Mouse (Mus musculus) spleen, adult 2 months (tissue): ENCODE data around the gene Zfp57. TPM values are rescaled to one million over a fixed set of nuclear protein-coding genes. Genes with fewer than 3 reads are reported as not detected.
"Not testable (repeated sequence)": the region's sequence is repeated elsewhere in the genome, so short reads cannot be mapped to it uniquely, and the experiment has no call there.

ENCODE experiments used
- DNase-seq, 2 experiments: peaks; one replicate each; pipeline versions ENCODE4 v3.0.0 to v3.0.0-alpha.2; 2012 to 2021; ENCODE audit warnings: low spot score in 2 of 2, low read depth in 1 of 2
- H3K27ac ChIP-seq: fragments of 200-500 bp; 2 replicates; pipeline ENCODE4 v1.5.1; 2012; ENCODE audit warnings: low read length, inconsistent platforms; ENCODE audit not compliant: insufficient read depth
- H3K27me3 ChIP-seq: fragments of 200-500 bp; 2 replicates; pipeline ENCODE4 v1.6.1; 2012; ENCODE audit warnings: mild to moderate bottlenecking, moderate library complexity, low read length, inconsistent platforms; ENCODE audit not compliant: control insufficient read depth, insufficient read depth
- H3K36me3 ChIP-seq: fragments of 200-500 bp; 2 replicates; pipeline ENCODE4 v1.6.1; 2012; ENCODE audit warnings: mild to moderate bottlenecking, low read length, inconsistent platforms; ENCODE audit not compliant: control insufficient read depth, insufficient read depth
- H3K4me1 ChIP-seq: fragments of 200-500 bp; 2 replicates; pipeline ENCODE4 v1.6.1; 2011; ENCODE audit warnings: inconsistent platforms; ENCODE audit not compliant: control insufficient read depth, insufficient read depth, insufficient read length
- H3K4me3 ChIP-seq: fragments of 200-500 bp; 2 replicates; pipeline ENCODE4 v1.5.1; 2011; ENCODE audit warnings: mild to moderate bottlenecking, inconsistent platforms; ENCODE audit not compliant: insufficient read depth, insufficient read length; ENCODE audit errors: extremely low read depth
- CTCF ChIP-seq: fragments of 200-500 bp; IDR thresholded peaks from 2 replicates; pipeline ENCODE4 v1.5.1; 2011; ENCODE audit warnings: mild to moderate bottlenecking, inconsistent platforms; ENCODE audit not compliant: insufficient read depth, insufficient read length, insufficient replicate concordance; ENCODE audit errors: extremely low read depth
- POLR2A ChIP-seq: fragments of 200-500 bp; IDR thresholded peaks from 2 replicates; pipeline ENCODE4 v1.6.1; 2011; ENCODE audit warnings: low read depth, low read length, inconsistent platforms
- whole genome bisulfite sequencing: fragments of 180-500 bp; shearing (Covaris S2); methylation state at CpG from one replicate; pipeline ENCODE4 v1.1.7; 2018; 5-methylcytosine and 5-hydroxymethylcytosine counted together
- polyA plus RNA-seq: library from polyadenylated mRNA; depleted of rRNA; stranded (reverse); fragments of >200 nt; gene quantifications from 2 replicates; pipeline ENCODE4 v1.2.3, GENCODE M21; 2012

Gene Zfp57
- polyA plus RNA-seq, 1 experiment: 0.62 TPM

DNA sequence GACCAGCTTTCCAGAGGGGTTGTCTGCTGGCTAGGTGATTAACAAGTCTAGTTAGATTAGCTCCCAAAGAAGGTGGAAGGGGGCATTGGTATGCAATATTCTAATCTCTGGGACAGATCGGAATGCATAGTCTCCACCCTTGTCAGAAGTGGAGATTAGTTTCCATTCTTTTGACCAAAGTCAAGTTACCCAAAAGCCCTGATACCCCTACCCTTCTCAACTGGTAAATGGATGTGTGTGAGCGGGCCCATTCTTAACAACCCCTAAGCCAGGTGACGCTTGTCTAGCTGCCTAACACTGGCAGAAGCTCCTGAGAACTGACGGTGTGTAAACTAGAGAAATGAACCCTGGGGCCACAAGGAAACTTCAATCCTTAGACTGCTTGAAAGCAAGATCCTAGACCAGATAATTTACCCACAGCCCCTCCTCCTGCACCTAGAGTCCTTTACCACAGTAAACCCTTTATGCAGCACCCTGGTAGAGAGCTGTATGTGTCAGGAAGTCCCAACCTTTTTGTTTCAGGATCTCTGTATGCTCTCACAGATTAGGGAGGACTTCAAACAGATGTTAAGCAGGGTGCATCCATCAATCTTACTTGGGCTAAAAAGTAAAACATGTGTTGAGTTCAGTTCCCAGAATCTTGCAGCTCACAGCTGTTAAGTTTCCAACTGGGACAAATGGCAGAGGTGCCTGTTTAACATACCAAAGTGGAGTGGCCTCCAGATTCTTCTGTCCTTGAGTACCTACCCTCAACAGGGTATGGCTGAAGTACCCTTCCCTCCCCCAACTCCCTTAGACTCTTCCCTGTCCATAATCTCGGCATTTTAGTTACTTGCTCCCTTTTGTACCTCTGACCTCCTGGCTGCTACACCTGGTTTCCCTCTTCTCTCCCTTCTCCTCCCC lies 18.5 kb upstream of the Zfp57 start:
- DNase-seq: no peak
- TF ChIP-seq CTCF: no peak
- no peak for TF ChIP-seq POLR2A
- Histone ChIP-seq H3K27me3 (no peaks in the 10 kb centered on the region), H3K27ac (no peak overlapping the region), H3K36me3 (no peaks in the 10 kb centered on the region), H3K4me1 (no peaks in the 10 kb centered on the region), H3K4me3 (no peak overlapping the region)
- 60% methylated on average over 5 of the region's 5 CpGs for whole genome bisulfite sequencing

DNA sequence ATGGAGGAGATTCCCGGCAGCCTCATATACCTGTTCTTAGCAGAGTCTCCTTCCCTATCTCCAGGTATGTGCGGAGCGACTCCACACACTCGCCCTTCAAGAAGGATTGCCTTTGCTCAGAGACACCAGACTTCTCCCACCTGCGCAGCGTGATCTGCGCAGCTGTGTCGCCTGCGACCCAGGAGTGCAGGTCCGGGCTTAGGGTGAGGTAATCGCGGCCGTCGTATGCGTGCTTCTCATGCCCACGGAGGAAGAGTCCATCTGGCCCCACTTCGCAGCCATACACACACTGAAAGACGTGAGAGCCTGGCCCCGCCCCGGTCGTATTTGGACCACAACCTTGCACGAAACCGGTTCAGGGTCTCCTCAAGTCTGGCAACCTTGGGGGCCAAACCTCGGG lies 12.5 kb upstream of the Zfp57 start:
- peaks cover 2% of the 10 kb centered on the region; the same call in 1 of the 2 replicates for H3K4me1 ChIP-seq
- no peak for TF ChIP-seq CTCF
- TF ChIP-seq POLR2A: no peak
- 0 out of 2 replicates have a peak, but pooled peaks cover 1% of the 10 kb centered on the region for H3K27me3 ChIP-seq
- H3K27ac ChIP-seq: no peak overlapping the region
- no peak overlapping the region for H3K4me3 ChIP-seq
- 21% methylated on average over 24 of the region's 24 CpGs for WGBS
- no peaks in the 10 kb centered on the region for H3K36me3 ChIP-seq
- DNase-seq: no peak

DNA sequence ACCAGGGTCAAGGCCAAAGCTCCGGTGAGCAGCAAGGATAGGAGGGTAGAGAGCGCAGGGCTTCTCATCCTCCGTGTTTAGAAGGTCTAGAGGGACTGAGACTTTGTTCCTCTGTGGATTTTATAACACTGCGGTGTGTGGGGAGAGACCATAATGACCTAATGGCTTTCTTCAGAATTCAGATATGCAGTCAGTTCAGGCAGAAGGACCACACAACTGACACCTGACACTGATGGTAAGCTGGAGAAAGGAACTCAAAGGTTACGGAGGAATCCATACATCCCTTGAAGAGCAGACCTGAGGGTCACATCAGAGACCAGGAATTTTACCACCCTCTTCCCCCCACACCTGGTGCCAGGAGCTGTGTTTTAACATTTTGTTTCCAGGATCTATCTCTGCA lies 11.5 kb upstream of the Zfp57 start, which contains the start of gene H2-M5:
Gene H2-M5, minus strand, starts transcription at position 101 of the 400 bp plus-strand sequence.
- DNase-seq: no peak
- Histone ChIP-seq H3K36me3 (no peaks in the 10 kb centered on the region), H3K4me3 (no peak within 1 kb of the TSS), H3K4me1 (peaks cover 2% of the 10 kb centered on the region; the same call in 1 of the 2 replicates), H3K27ac (no peak within 1 kb of the TSS), H3K27me3 (0 out of 2 replicates have a peak, but pooled peaks cover 1% of the 10 kb centered on the region)
- WGBS: 85% methylated on average over 5 of the region's 5 CpGs
- TF ChIP-seq POLR2A (no peak), CTCF (no peak)

DNA sequence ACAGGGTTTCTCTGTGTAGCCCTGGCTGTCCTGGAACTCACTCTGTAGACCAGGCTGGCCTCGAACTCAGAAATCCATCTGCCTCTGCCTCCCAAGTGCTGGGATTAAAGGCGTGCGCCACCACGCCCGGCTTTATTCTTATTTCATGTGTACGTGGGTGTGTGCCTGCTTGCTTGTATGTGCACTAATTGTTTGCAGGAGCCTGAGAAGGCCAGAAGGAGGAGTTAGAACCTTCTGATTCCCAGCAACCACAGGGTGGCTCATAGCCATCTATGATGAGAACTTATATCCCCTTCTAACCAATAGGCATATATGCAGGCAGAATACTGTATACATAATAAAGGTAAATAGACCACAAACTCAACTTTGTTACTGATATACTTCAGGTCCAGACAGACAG lies 10.3 kb upstream of the Zfp57 start:
- not testable (repeated sequence) for H3K27me3 ChIP-seq, DNase-seq

DNA sequence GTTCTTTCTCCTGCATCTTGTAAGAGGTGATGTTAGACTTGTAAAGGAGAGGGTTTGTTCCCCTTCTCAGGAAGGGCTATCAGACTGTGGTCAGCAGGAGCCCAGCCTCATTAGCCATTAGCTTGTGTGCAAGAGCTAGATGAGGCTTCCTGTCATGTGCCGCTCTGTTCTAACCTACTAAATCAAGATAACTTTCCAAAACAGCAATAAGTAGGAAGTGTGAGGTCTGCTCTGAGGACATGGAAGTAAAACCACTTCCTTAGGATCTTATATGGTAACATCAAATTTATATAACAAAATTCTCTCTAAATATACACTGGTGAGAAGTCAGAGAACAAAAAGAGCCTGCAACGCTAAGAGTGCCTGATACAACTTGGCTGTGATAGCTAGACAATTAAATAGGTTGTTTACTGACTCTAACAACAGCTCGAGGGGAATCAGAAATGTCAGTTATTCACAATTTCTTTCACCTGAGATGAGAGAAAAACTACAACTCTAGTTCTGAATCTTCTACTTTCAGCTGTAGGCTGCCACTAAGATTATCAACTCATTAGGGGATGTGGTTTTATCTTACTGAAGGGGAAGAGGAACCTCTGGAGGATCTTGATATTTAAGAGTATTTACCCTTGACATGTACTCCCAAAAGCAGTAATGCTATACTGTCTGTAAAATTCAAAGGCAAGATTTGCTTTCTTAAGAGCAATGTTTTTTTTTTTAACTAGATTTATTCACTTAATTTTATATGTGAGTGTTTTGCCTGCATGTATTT lies 8.4 kb upstream of the Zfp57 start:
- Histone ChIP-seq H3K27ac (no peak overlapping the region), H3K4me1 (peaks cover 2% of the 10 kb centered on the region; the same call in 1 of the 2 replicates), H3K36me3 (no peaks in the 10 kb centered on the region), H3K27me3 (0 out of 2 replicates have a peak, but pooled peaks cover 1% of the 10 kb centered on the region), H3K4me3 (no peak overlapping the region)
- TF ChIP-seq CTCF: no peak
- no peak for TF ChIP-seq POLR2A
- DNase-seq: no peak
- 9% methylated on average over 3 of the region's 3 CpGs for WGBS

More for the DNA sequence above, 10.3 kb upstream of the Zfp57 start:
- not testable (repeated sequence) for H3K36me3 ChIP-seq, H3K4me1 ChIP-seq, H3K4me3 ChIP-seq, H3K27ac ChIP-seq
- 96% methylated on average over 6 of the region's 6 CpGs for WGBS

DNA sequence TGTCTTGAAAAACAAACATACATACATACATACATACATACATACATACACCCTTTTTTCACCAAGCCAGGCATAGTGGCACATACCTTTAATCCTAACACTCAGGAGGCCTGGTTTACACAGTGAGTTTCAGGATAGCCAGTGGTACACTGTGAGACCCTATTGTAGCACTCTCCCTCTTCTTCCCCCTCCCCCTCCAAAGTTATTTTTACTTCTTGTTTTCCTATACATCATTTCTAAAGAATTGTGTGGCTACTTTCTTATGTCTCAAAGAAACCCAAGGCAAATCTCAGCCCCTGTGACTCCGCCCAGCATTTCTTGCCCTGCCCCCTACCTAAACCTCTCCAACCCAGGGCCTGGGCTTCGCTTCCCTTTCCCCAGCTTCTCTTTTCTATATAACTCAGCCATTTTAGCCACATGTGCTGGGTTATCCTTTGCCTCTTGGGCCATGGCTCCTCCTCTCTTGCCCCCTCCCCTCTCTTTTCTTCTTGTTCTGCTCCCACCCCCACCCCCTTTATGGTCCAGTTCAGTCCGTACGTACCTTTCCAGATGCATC lies 7.1 kb upstream of the Zfp57 start:
- TF ChIP-seq CTCF: no peak
- no peak for TF ChIP-seq POLR2A
- H3K4me1 ChIP-seq: peaks cover 2% of the 10 kb centered on the region; the same call in 1 of the 2 replicates
- no peaks in the 10 kb centered on the region for H3K36me3 ChIP-seq
- no peak for DNase-seq
- H3K27ac ChIP-seq: no peak overlapping the region
- 78% methylated on average over 4 of the region's 4 CpGs for WGBS
- H3K4me3 ChIP-seq: no peak overlapping the region
- H3K27me3 ChIP-seq: no peaks in the 10 kb centered on the region
